Mouse (Mus musculus) forebrain, postnatal 0 days (tissue): ENCODE data around the gene Ms4a2. TPM values are rescaled to one million over a fixed set of nuclear protein-coding genes. Genes with fewer than 3 reads are reported as not detected.

ENCODE experiments used
- ATAC-seq: fragments of 200-750 bp; cut with Nextera tagmentation; 2 replicates; pipeline ENCODE4 v1.8.0; 2017; ENCODE audit warnings: mild to moderate bottlenecking, moderate library complexity
- DNase-seq: peaks from one replicate; pipeline ENCODE4 v3.0.0-alpha.2; 2015
- H3K27ac ChIP-seq: fragments of 300-500 bp; sonication (generic); 2 replicates; pipeline ENCODE4 v1.5.1; 2014; ENCODE audit warnings: low read depth, mild to moderate bottlenecking, antibody characterized with exemption, low read length, moderate library complexity, mixed read lengths
- H3K27me3 ChIP-seq: fragments of 300-500 bp; sonication (generic); 2 replicates; pipeline ENCODE4 v1.6.1; 2014; ENCODE audit warnings: mild to moderate bottlenecking, low read length, mixed read lengths; ENCODE audit not compliant: insufficient read depth
- H3K36me3 ChIP-seq: fragments of 300-500 bp; sonication (generic); 2 replicates; pipeline ENCODE4 v1.6.1; 2014; ENCODE audit warnings: mild to moderate bottlenecking, moderate library complexity; ENCODE audit not compliant: insufficient read depth
- H3K4me1 ChIP-seq: fragments of 300-500 bp; sonication (generic); 2 replicates; pipeline ENCODE4 v1.6.1; 2014; ENCODE audit warnings: antibody characterized with exemption; ENCODE audit not compliant: insufficient read depth
- H3K4me2 ChIP-seq: fragments of 300-500 bp; sonication (generic); 2 replicates; pipeline ENCODE4 v1.6.1; 2014; ENCODE audit warnings: low read depth, mild to moderate bottlenecking, moderate library complexity
- H3K4me3 ChIP-seq: fragments of 300-500 bp; sonication (generic); 2 replicates; pipeline ENCODE4 v1.5.1; 2014; ENCODE audit warnings: low read depth, low read length, mixed read lengths
- H3K9ac ChIP-seq: fragments of 300-500 bp; sonication (generic); 2 replicates; pipeline ENCODE4 v1.6.1; 2014; ENCODE audit warnings: mild to moderate bottlenecking
- H3K9me3 ChIP-seq: fragments of 300-500 bp; sonication (generic); 2 replicates; pipeline ENCODE4 v1.6.1; 2016; ENCODE audit warnings: low read length
- CTCF ChIP-seq: sonication (generic); IDR thresholded peaks from 2 replicates; pipeline ENCODE4 v1.5.1; 2016; ENCODE audit warnings: antibody characterized with exemption, control low read depth, low read depth
- WGBS: fragments of 180-500 bp; shearing (Covaris S2); extraction: QIAGEN DNeasy Blood & Tissue Kit; methylation state at CpG from one replicate; pipeline ENCODE4 v1.1.7; 2014; 5-methylcytosine and 5-hydroxymethylcytosine counted together
- polyA plus RNA-seq: library from polyadenylated mRNA; unstranded; fragments of >200 nt; fragmentation: Nextera tagmentation; extraction: Ambion mirVana; gene quantifications from 2 replicates; pipeline ENCODE4 v1.2.1, GENCODE M21; 2015
- total RNA-seq: library from RNA; depleted of rRNA; stranded (reverse); fragments of >200 nt; gene quantifications from 2 replicates; pipeline ENCODE4 v1.2.3, GENCODE M21; 2014; rRNA removed

The Ms4a2 gene
- total RNA-seq (not detected in 2 replicates), polyA plus RNA-seq (not detected in 2 replicates)

DNA sequence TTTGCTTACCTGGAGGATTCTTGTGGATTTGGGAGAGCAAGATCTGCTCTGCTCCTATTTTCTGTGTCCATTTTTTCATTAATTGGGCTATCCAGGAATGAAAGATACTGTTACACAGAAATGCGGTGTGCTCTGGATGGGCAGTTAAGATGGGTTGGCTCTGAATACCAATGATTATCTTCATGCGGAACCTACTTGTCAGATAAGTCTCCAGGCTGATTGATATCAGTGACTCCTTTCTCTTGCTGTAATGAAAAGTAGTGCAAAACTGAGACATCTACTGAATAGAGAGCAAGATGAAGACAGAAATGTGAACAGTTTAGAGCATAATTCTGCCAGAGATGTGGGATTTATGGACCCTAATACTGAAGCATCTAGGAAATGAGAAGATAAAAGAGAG, at the start of gene Ms4a2:
Gene Ms4a2 (minus strand): TSS at position 169 of the 400 bp plus-strand sequence.
- ATAC-seq = no peak
- no peak for DNase-seq
- TF ChIP-seq CTCF = no peak
- Histone ChIP-seq H3K36me3 (no peaks in the 10 kb centered on the region), H3K9ac (no peak within 1 kb of the TSS), H3K4me2 (no peak within 1 kb of the TSS), H3K27ac (no peak within 1 kb of the TSS), H3K27me3 (no peaks in the 10 kb centered on the region), H3K4me1 (no peaks in the 10 kb centered on the region), H3K4me3 (no peak within 1 kb of the TSS), H3K9me3 (no peaks in the 10 kb centered on the region)
- 93% methylated on average over 2 of the region's 2 CpGs for WGBS

DNA sequence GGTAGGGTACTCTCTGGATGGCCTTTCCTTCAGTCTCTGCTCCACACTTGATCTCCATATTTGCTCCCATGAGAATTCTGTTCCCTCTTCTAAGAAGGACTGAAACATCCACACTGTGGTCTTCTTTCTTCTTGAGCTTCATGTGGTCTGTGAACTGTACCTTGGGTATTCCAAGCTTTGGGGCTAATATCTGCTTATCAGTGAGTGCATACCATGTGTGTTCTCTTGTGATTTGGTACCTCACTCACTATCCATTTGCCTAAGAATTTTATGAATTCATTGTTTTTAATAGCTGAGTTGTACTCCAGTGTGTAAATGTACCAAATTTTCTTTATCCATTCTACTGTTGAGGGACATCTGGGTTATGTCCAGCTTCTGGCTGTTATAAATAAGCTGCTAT, 38.0 kb upstream of the Ms4a2 start:
- Histone ChIP-seq H3K27me3 (no peaks in the 10 kb centered on the region), H3K9me3 (no peaks in the 10 kb centered on the region), H3K9ac (no peak overlapping the region), H3K36me3 (no peaks in the 10 kb centered on the region), H3K4me1 (no peaks in the 10 kb centered on the region), H3K4me2 (no peak overlapping the region), H3K27ac (no peak overlapping the region), H3K4me3 (no peak overlapping the region)
- TF ChIP-seq CTCF = no peak
- ATAC-seq (no peak), DNase-seq (no peak)

DNA sequence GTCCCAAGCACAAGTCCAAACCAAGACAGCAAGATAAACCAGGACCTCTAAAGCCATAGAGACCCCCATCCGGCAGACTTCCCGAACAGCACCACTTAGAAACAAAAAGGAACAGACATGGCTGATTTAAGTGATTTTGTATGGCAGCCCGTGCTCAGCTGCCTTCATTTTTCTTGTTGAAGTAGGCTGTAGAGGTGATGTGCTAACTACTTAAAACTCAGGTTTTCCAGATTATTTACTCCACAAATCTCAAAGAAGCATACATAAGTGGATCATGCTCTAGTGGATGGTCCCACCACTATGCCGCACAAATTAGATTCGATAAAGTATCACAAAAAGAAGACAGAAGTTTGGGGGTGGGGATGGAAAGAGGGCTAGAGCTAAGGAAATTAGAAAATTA, 36.9 kb upstream of the Ms4a2 start, which contains the start of gene Oosp2:
Gene Oosp2 (minus strand): TSS at position 101 of the 400 bp plus-strand sequence.
- H3K9ac ChIP-seq = no peak within 1 kb of the TSS
- H3K27me3 ChIP-seq = no peaks in the 10 kb centered on the region
- H3K4me1 ChIP-seq = no peaks in the 10 kb centered on the region
- no peak for TF ChIP-seq CTCF
- no peaks in the 10 kb centered on the region for H3K36me3 ChIP-seq
- H3K9me3 ChIP-seq = no peaks in the 10 kb centered on the region
- 93% methylated on average over 5 of the region's 5 CpGs for WGBS
- H3K4me3 ChIP-seq = no peak within 1 kb of the TSS
- DNase-seq (no peak), ATAC-seq (no peak)
- H3K4me2 ChIP-seq = no peak within 1 kb of the TSS
- no peak within 1 kb of the TSS for H3K27ac ChIP-seq

DNA sequence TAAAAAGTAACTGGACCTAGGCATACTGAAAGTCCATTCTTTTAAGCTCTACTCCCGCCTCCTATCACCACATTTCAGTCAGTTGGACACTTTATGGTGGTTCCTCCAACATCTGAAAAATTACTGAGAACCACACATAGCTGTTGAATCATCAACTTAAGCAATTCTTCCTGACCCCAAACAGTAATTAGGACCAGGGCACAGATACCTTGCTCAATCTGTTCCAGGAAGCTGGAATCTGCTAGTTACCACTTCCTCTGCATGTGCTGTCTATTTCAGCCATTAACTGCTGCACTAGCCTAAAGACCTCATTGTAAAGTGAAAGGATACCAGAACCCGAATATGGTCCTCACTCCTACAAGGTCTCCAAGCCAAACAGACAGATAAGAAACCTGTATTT, 35.6 kb upstream of the Ms4a2 start:
- Histone ChIP-seq H3K27ac (no peak overlapping the region), H3K9me3 (no peaks in the 10 kb centered on the region), H3K4me2 (no peak overlapping the region), H3K9ac (no peak overlapping the region), H3K4me1 (no peaks in the 10 kb centered on the region), H3K36me3 (no peaks in the 10 kb centered on the region), H3K27me3 (no peaks in the 10 kb centered on the region), H3K4me3 (no peak overlapping the region)
- 69% methylated on average over 2 of the region's 2 CpGs for WGBS
- TF ChIP-seq CTCF = no peak
- no peak for ATAC-seq
- DNase-seq = no peak

DNA sequence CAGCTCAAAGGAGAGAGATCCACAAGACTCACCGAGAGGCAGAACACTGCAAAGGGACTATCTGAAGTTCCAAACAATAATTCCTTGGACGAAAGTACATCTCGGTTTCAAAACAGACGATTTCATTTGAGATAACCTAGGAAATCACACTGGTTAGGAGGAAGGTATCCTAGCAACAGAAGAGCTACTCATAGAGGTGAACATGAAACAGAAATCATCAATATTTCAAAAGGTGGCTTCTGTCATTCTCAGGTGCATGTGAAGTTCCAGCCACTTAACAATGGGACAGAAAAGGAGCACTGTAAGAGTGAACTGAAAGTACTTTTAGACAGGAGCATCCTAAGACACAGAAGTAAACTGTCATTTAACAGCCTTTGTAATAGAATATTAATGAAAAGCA, 26.0 kb upstream of the Ms4a2 start:
- 0 out of 2 replicates have a peak, but pooled peaks have one; percentile 18 for ATAC-seq
- Histone ChIP-seq H3K27me3 (no peaks in the 10 kb centered on the region), H3K36me3 (no peaks in the 10 kb centered on the region), H3K4me2 (no peak overlapping the region), H3K27ac (no peak overlapping the region), H3K9ac (no peak overlapping the region), H3K4me3 (no peak overlapping the region), H3K4me1 (no peaks in the 10 kb centered on the region), H3K9me3 (no peaks in the 10 kb centered on the region)
- no peak for DNase-seq
- TF ChIP-seq CTCF = no peak
- 87% methylated on average over 4 of the region's 4 CpGs for WGBS

DNA sequence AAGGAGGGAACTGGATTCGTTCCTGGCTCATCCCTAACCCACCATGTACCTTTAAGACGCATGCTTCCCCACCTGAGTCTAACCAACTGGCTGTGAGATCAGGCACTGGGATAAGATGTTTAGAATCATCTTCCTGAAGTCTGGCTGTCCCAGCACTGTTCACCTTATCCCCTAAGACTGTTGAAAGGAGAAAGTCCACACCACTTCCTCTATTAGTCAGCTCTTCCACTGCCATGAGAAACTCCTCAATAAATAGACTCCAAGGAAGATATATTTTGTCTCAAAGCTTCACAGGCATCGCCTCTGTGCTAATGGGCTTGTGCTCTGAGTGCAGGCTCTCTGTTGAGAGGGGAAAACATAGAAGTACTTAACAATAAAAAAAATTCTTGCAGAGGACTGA, 22.6 kb upstream of the Ms4a2 start:
- Histone ChIP-seq H3K9ac (no peak overlapping the region), H3K4me3 (no peak overlapping the region), H3K4me1 (no peaks in the 10 kb centered on the region), H3K9me3 (no peaks in the 10 kb centered on the region), H3K27me3 (no peaks in the 10 kb centered on the region), H3K36me3 (no peaks in the 10 kb centered on the region), H3K4me2 (no peak overlapping the region), H3K27ac (no peak overlapping the region)
- ATAC-seq (no peak), DNase-seq (no peak)
- no peak for TF ChIP-seq CTCF
- WGBS = 85% methylated on average over 3 of the region's 3 CpGs

DNA sequence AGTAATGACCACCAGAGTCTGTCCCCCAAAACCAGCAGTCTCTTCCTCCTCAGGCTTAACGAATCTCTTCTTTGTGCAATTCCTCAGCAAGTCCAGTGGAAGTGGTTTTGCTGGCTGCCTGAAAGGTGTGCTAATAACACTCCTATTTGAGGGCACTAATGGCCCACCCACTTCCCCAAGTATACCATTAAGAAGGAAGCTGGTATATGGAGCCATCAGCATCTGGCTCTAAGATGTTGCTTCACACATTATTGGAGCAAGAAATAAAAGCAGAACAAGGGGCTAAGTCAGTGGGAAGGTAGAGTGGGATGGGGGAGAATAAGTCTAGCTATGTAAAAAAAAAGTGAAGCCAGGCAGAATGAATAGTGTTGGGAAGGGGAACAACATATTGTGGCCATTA, 17.2 kb upstream of the Ms4a2 start, which contains the start of gene Ms4a3:
Gene Ms4a3 (minus strand): TSS at position 120 of the 400 bp plus-strand sequence.
- H3K4me2 ChIP-seq = no peak within 1 kb of the TSS
- DNase-seq (no peak), ATAC-seq (no peak)
- H3K36me3 ChIP-seq = no peaks in the 10 kb centered on the region
- H3K27me3 ChIP-seq = no peaks in the 10 kb centered on the region
- H3K9me3 ChIP-seq = no peaks in the 10 kb centered on the region
- H3K27ac ChIP-seq = no peak within 1 kb of the TSS
- 77% methylated on average over 1 of the region's 1 CpGs for WGBS
- no peak for TF ChIP-seq CTCF
- no peak within 1 kb of the TSS for H3K4me3 ChIP-seq
- H3K4me1 ChIP-seq = no peaks in the 10 kb centered on the region
- H3K9ac ChIP-seq = no peak within 1 kb of the TSS

DNA sequence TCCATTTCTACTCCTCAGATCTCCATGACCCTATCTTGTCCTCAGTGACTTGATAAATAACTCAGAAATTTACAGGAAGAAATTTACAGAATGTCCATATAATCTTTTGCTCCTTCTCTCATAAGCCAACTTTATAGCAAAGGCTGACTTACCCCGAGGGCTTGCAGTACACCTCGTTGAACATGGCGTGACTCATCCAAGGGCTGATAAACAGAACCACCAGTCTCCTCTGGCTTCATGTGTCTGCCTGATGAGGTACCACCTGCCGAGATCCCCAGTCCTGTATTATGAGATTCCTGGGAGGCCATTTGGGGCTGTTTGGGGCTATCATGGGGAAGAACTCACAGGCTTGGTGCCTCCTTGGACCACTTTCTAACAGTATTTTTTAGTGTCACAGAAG, 15.5 kb upstream of the Ms4a2 start:
- H3K4me2 ChIP-seq = no peak overlapping the region
- DNase-seq = no peak
- no peak overlapping the region for H3K4me3 ChIP-seq
- no peak overlapping the region for H3K9ac ChIP-seq
- H3K27me3 ChIP-seq = no peaks in the 10 kb centered on the region
- no peaks in the 10 kb centered on the region for H3K9me3 ChIP-seq
- H3K36me3 ChIP-seq = no peaks in the 10 kb centered on the region
- 81% methylated on average over 4 of the region's 4 CpGs for WGBS
- ATAC-seq = no peak
- no peak for TF ChIP-seq CTCF
- H3K4me1 ChIP-seq = no peaks in the 10 kb centered on the region
- no peak overlapping the region for H3K27ac ChIP-seq
